Mouse (Mus musculus): ENCODE data around the gene Fbxw4.
"Not testable (repeated sequence)": the region's sequence is repeated elsewhere in the genome, so short reads cannot be mapped to it uniquely, and the experiment has no call there.

Gene Fbxw4

DNA sequence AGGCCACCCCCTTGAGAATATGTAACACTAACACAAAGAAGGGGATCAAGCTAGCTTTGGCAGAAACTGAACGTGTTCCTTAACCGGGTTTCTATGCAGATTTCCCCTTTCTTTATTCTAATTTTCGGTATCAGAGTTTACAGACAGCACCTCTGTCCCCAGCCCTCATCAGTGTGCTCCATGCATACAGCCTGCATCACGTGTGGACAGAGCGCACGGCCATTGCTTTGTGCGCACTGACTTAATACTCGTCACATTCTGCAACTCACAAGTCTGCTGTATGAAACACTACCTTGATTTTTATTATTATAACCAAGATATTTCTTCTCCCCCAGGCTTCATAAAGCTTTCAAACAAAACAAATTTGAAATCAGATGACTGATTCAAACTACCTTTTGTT is 4.2 kb downstream of the Fbxw4 start:
- no peak for DNase-seq

DNA sequence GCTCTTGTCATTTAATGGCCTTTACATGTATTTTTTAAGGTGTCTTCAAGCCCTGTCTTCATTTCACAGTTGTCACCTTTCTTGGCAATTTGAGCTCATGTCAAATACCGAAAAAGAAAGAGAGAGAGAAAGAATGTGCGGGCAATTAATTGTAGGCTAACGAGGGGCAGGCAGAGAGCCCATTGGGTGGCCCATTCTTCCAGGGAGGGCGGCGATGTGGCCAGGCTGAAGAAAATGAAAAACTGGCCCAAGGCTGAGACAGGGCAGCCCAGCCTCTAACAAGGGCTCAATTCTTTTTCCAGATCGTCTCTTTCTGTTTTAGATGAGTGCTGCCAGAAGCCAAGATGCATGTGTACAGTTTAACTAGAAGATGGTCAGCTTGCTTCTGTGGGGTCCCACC is 6.1 kb downstream of the Fbxw4 start:
- DNase-seq: no peak

- DNase-seq: no peak
Observed at GRCm38 (mm10) chr19:45652286-45652988, 7.7 kb downstream of the Fbxw4 start.

GRCm38 (mm10) chr19:45651524-45651923 is 8.6 kb downstream of the Fbxw4 start:
- DNase-seq: no peak

GRCm38 (mm10) chr19:45649776-45650175 is 10.3 kb downstream of the Fbxw4 start:
- DNase-seq: no peak

- DNase-seq: not testable (repeated sequence)
Observed at GRCm38 (mm10) chr19:45648469-45648868, 11.6 kb downstream of the Fbxw4 start.

DNA sequence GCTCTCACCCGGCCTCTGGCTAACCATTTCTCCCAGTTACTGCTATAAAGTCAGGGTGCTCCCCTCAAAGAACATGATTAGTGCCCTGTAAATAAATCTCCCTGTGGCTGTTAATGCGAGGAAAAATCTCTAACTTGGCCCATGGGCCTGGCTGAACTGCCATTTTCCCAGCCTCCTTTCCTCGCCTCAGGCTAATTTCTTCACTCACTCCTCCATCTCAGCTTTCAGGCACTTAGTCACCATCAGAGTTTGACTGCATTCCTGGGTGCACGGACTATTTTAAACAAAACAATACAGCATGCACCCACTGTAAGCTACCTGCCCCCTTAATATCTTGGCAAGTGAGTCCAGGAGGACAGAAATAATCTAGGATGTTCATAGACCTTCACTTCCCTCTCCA is 13.2 kb downstream of the Fbxw4 start:
- DNase-seq: no peak

- DNase-seq: no peak
Observed at GRCm38 (mm10) chr19:45640691-45641090, 19.4 kb downstream of the Fbxw4 start.

DNA sequence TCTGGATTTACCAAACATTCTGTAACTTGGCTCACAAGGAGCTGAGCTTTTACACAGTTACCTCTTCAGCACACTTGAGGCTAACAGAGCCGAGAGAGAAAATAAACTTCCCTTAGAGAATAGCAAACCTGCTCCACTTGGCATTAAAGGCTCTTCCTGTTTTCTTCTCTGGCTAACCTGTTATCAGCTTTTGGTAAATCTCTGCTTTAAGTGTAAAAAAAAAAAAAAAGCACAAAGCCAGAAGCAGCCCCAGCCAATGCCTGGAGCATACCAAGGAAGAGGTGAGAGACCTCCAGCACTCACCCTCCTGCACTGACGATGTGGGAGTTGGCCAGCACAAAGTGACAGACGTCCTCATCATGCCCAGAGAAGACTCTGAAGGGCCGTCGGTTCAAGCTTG is 24.2 kb downstream of the Fbxw4 start:
- DNase-seq: no peak

DNA sequence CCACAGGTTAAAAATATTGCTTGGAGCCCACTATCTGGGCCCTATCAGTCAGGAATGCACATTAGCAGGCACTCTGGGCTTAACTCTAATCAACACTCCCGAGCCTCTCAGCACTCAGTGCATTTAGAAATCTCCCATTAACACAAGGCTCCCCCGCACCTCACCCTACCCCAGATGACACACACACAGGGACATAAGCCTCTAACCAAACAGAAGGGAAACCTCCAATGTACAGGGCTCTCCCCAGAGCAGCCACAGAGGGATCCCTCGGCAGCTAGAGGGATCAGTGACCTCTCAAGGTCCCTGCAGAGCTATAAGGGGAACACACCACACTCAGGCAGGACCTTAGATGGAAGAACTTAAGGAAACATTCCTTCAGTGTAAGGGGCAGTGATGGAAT is 28.5 kb downstream of the Fbxw4 start:
- no peak for DNase-seq

- no peak for DNase-seq
Observed at GRCm38 (mm10) chr19:45630953-45631352, 29.2 kb downstream of the Fbxw4 start.

GRCm38 (mm10) chr19:45629219-45629618 is 30.9 kb downstream of the Fbxw4 start:
- no peak for DNase-seq

DNA sequence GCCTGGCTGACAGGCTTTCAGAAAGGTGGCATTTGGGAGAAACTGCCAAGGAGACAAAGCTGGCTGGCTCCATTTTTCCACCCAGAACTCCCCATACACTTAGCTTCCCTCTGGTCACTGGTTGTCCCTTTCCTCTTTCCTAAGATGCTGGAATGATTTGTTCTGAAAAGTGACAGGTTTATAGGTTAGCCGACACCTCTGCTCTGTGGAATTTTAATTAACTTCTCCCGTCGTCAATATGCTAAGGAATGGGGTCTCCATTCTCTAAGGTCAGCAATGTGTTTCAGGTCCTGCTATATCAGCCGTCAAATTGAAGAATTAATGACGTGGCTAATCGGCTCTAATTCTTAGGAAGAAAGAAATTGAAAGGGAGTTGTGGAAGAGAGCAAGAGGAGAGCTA is 31.5 kb downstream of the Fbxw4 start:
- no peak for DNase-seq

DNA sequence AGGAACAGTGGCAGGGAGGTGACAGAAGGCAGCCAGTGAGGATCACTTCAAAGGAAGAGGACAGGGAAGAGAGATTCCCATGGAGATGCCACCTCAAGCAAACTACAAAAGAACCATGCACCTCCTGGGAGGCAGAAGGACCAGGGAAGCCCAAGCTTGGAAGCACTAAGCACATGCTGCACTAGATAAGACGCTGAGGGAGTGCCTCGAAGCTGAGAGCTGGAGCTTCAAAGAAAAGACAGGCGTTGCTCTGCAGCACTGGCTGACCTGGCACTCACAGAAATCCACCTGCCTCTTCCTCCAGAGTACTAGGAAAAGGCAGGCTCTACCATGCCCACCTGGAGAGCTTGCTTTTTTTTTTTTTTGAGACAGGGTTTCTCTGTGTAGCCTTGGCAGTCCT is 33.1 kb downstream of the Fbxw4 start:
- no peak for DNase-seq

GRCm38 (mm10) chr19:45623710-45624109 is 36.4 kb downstream of the Fbxw4 start:
- no peak for DNase-seq

GRCm38 (mm10) chr19:45622144-45622543 is 38.0 kb downstream of the Fbxw4 start:
- DNase-seq: no peak

DNA sequence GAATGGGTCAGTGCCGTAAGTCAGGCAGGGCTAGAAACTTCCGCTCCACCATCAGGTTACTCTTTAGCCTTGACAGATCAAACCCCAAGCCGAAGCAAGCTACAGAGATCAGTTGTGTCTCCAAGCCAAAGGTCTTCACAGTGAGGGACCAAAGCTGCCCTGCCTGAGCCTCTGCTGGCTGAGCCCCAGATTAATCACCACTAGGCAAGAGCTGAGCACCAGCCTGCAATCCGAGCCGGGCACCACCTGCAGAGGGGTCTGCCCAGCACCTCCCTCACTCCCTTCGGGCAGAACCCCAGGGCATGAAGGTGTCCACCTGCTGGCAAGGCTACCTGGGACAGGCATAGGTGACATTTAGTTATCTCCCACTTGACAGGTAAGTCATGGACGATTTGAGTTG is 39.1 kb downstream of the Fbxw4 start:
- peak; percentile 8 to 22 for DNase-seq

- no peak for DNase-seq
Observed at GRCm38 (mm10) chr19:45619744-45620501, 40.2 kb downstream of the Fbxw4 start.

- DNase-seq: no peak
Observed at GRCm38 (mm10) chr19:45618184-45618583, 41.9 kb downstream of the Fbxw4 start.

- no peak for DNase-seq
Observed at GRCm38 (mm10) chr19:45616735-45617134, 43.4 kb downstream of the Fbxw4 start.

DNA sequence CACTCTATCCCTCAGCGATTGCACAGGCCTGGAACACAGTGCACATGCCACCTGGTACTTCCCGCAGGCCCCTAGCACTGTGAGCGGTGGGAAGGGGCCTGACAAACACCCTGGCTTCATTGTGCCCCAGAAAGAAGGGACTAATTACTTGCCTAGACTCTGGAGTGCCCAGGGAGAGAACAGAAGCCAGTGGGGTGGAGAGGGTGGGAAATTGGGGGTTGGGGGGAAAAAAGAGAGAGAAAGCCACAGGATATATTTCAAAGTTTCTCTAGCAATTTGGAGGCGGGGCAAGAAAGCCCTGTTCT is 43.9 kb downstream of the Fbxw4 start:
- DNase-seq: no peak

GRCm38 (mm10) chr19:45615415-45616213 is 44.5 kb downstream of the Fbxw4 start:
- DNase-seq: no peak

GRCm38 (mm10) chr19:45614928-45615327 is 45.2 kb downstream of the Fbxw4 start:
- no peak for DNase-seq

GRCm38 (mm10) chr19:45614375-45614774 is 45.7 kb downstream of the Fbxw4 start:
- DNase-seq: no peak

Measured in kidney, adult 8-10 months (tissue).